Mouse (Mus musculus): ENCODE data around the gene Itsn2. TPM values are rescaled to one million over a fixed set of nuclear protein-coding genes. Genes with fewer than 3 reads are reported as not detected.
"Not testable (repeated sequence)": the region's sequence is repeated elsewhere in the genome, so short reads cannot be mapped to it uniquely, and the experiment has no call there.

Itsn2 gene
- 19.9 and 20.5 TPM in 2 replicates for polyA plus RNA-seq (2015; fragmentation: Nextera tagmentation; extraction: Ambion mirVana)

- peak; percentile 91 for ATAC-seq (ENCODE audit: insufficient read depth)
- no peaks in the 10 kb centered on the region for H3K36me3 ChIP-seq (replicated peaks)
- WGBS (ENCODE audit: insufficient replicate concordance) = under 1% methylated on average over 49 of the region's 49 CpGs
- peak within 1 kb of the TSS; percentile 97 for H3K4me2 ChIP-seq
- H3K27ac ChIP-seq (replicated peaks) = peak within 1 kb of the TSS; percentile 88
- H3K9me3 ChIP-seq (replicated peaks) = no peaks in the 10 kb centered on the region
- peak within 1 kb of the TSS; percentile 97 for H3K4me3 ChIP-seq (replicated peaks)
- no peaks in the 10 kb centered on the region for H3K27me3 ChIP-seq
- peaks cover 27% of the 10 kb centered on the region for H3K4me1 ChIP-seq (replicated peaks)
- H3K9ac ChIP-seq = peak within 1 kb of the TSS; percentile 95
Measured at GRCm38 (mm10) chr12:4592541-4593165, at the start of gene Itsn2, which contains the start of gene Gm3625. TSS of gene Itsn2 (plus strand) at chr12:4592638. TSS of gene Gm3625 (minus strand) at chr12:4592927.

- no peak overlapping the region for H3K9ac ChIP-seq
- WGBS (ENCODE audit: insufficient replicate concordance) = 75% methylated on average over 5 of the region's 5 CpGs
- no peak overlapping the region for H3K4me3 ChIP-seq (replicated peaks)
- no peak overlapping the region for H3K4me2 ChIP-seq
- no peaks in the 10 kb centered on the region for H3K36me3 ChIP-seq (replicated peaks)
- peaks cover 2% of the 10 kb centered on the region; the same call in 1 of the 2 replicates for H3K27me3 ChIP-seq
- 0 out of 2 replicates have a peak overlapping the region, but pooled peaks have one; percentile 24 for H3K27ac ChIP-seq (replicated peaks)
- no peak for ATAC-seq (ENCODE audit: insufficient read depth)
- 0 out of 2 replicates have a peak, but pooled peaks cover 3% of the 10 kb centered on the region for H3K4me1 ChIP-seq (replicated peaks)
- H3K9me3 ChIP-seq (replicated peaks) = no peaks in the 10 kb centered on the region
Measured at GRCm38 (mm10) chr12:4544400-4544919, 48.0 kb upstream of the Itsn2 start.

GRCm38 (mm10) chr12:4545425-4545824 is 47.0 kb upstream of the Itsn2 start:
- Histone ChIP-seq H3K4me2 (no peak overlapping the region), H3K27me3 (no peaks in the 10 kb centered on the region), H3K27ac (replicated peaks) (no peak overlapping the region), H3K4me1 (replicated peaks) (0 out of 2 replicates have a peak, but pooled peaks cover 3% of the 10 kb centered on the region), H3K36me3 (replicated peaks) (no peaks in the 10 kb centered on the region), H3K4me3 (replicated peaks) (no peak overlapping the region), H3K9me3 (replicated peaks) (no peaks in the 10 kb centered on the region), H3K9ac (no peak overlapping the region)
- no peak for ATAC-seq (ENCODE audit: insufficient read depth)

GRCm38 (mm10) chr12:4546491-4546890 is 45.9 kb upstream of the Itsn2 start:
- ATAC-seq (ENCODE audit: insufficient read depth) = no peak
- 50% methylated on average over 5 of the region's 5 CpGs for WGBS (ENCODE audit: insufficient replicate concordance)

GRCm38 (mm10) chr12:4547557-4547956 is 44.9 kb upstream of the Itsn2 start:
- Histone ChIP-seq H3K4me2 (no peak overlapping the region), H3K27me3 (no peaks in the 10 kb centered on the region), H3K9ac (no peak overlapping the region), H3K4me3 (replicated peaks) (no peak overlapping the region), H3K4me1 (replicated peaks) (0 out of 2 replicates have a peak, but pooled peaks cover 3% of the 10 kb centered on the region), H3K27ac (replicated peaks) (no peak overlapping the region), H3K9me3 (replicated peaks) (no peaks in the 10 kb centered on the region), H3K36me3 (replicated peaks) (no peaks in the 10 kb centered on the region)
- WGBS (ENCODE audit: insufficient replicate concordance) = 56% methylated on average over 14 of the region's 14 CpGs
- no peak for ATAC-seq (ENCODE audit: insufficient read depth)

More at GRCm38 (mm10) chr12:4546491-4546890, 45.9 kb upstream of the Itsn2 start:
- no peaks in the 10 kb centered on the region for H3K9me3 ChIP-seq (replicated peaks)
- no peak overlapping the region for H3K27ac ChIP-seq (replicated peaks)
- H3K27me3 ChIP-seq = no peaks in the 10 kb centered on the region
- no peaks in the 10 kb centered on the region for H3K36me3 ChIP-seq (replicated peaks)
- 0 out of 2 replicates have a peak, but pooled peaks cover 3% of the 10 kb centered on the region for H3K4me1 ChIP-seq (replicated peaks)
- H3K4me3 ChIP-seq (replicated peaks) = no peak overlapping the region
- no peak overlapping the region for H3K4me2 ChIP-seq
- H3K9ac ChIP-seq = no peak overlapping the region

- no peaks in the 10 kb centered on the region for H3K27me3 ChIP-seq
- no peak overlapping the region for H3K4me3 ChIP-seq (replicated peaks)
- no peaks in the 10 kb centered on the region for H3K36me3 ChIP-seq (replicated peaks)
- 0 out of 2 replicates have a peak, but pooled peaks cover 3% of the 10 kb centered on the region for H3K4me1 ChIP-seq (replicated peaks)
- H3K9me3 ChIP-seq (replicated peaks) = no peaks in the 10 kb centered on the region
- no peak overlapping the region for H3K27ac ChIP-seq (replicated peaks)
- H3K4me2 ChIP-seq = peak overlapping the region; percentile 34; the same call in 1 of the 2 replicates
- no peak overlapping the region for H3K9ac ChIP-seq
- no peak for ATAC-seq (ENCODE audit: insufficient read depth)
- whole genome bisulfite sequencing (ENCODE audit: insufficient replicate concordance) = 21% methylated on average over 18 of the region's 18 CpGs
Measured at GRCm38 (mm10) chr12:4548053-4549013, 44.1 kb upstream of the Itsn2 start.

- not testable (repeated sequence) for H3K27ac ChIP-seq (replicated peaks); H3K9me3 ChIP-seq (replicated peaks); H3K4me2 ChIP-seq; H3K36me3 ChIP-seq (replicated peaks); H3K9ac ChIP-seq; H3K4me3 ChIP-seq (replicated peaks); H3K4me1 ChIP-seq (replicated peaks); H3K27me3 ChIP-seq; ATAC-seq (ENCODE audit: insufficient read depth)
- WGBS (ENCODE audit: insufficient replicate concordance) = 73% methylated on average over 3 of the region's 3 CpGs
Measured at GRCm38 (mm10) chr12:4553704-4554103, 38.7 kb upstream of the Itsn2 start.

GRCm38 (mm10) chr12:4555451-4555850 is 37.0 kb upstream of the Itsn2 start:
- H3K9me3 ChIP-seq (replicated peaks) = no peaks in the 10 kb centered on the region
- H3K4me2 ChIP-seq = no peak overlapping the region
- no peaks in the 10 kb centered on the region for H3K4me1 ChIP-seq (replicated peaks)
- no peaks in the 10 kb centered on the region for H3K36me3 ChIP-seq (replicated peaks)
- no peak overlapping the region for H3K4me3 ChIP-seq (replicated peaks)
- WGBS (ENCODE audit: insufficient replicate concordance) = 45% methylated on average over 4 of the region's 6 CpGs
- H3K9ac ChIP-seq = no peak overlapping the region
- no peaks in the 10 kb centered on the region for H3K27me3 ChIP-seq
- no peak for ATAC-seq (ENCODE audit: insufficient read depth)
- H3K27ac ChIP-seq (replicated peaks) = no peak overlapping the region

GRCm38 (mm10) chr12:4556891-4557290 is 35.5 kb upstream of the Itsn2 start:
- Histone ChIP-seq H3K36me3 (replicated peaks) (no peaks in the 10 kb centered on the region), H3K9me3 (replicated peaks) (no peaks in the 10 kb centered on the region), H3K4me3 (replicated peaks) (no peak overlapping the region), H3K27ac (replicated peaks) (no peak overlapping the region), H3K9ac (no peak overlapping the region), H3K27me3 (no peaks in the 10 kb centered on the region), H3K4me1 (replicated peaks) (no peaks in the 10 kb centered on the region), H3K4me2 (no peak overlapping the region)
- 67% methylated on average over 9 of the region's 9 CpGs for WGBS (ENCODE audit: insufficient replicate concordance)
- ATAC-seq (ENCODE audit: insufficient read depth) = no peak

- Histone ChIP-seq H3K27me3 (no peaks in the 10 kb centered on the region), H3K9me3 (replicated peaks) (no peaks in the 10 kb centered on the region), H3K27ac (replicated peaks) (no peak overlapping the region), H3K4me2 (no peak overlapping the region), H3K9ac (no peak overlapping the region), H3K4me1 (replicated peaks) (no peaks in the 10 kb centered on the region), H3K4me3 (replicated peaks) (no peak overlapping the region), H3K36me3 (replicated peaks) (no peaks in the 10 kb centered on the region)
- 57% methylated on average over 3 of the region's 3 CpGs for WGBS (ENCODE audit: insufficient replicate concordance)
- ATAC-seq (ENCODE audit: insufficient read depth) = no peak
Measured at GRCm38 (mm10) chr12:4557436-4557835, 35.0 kb upstream of the Itsn2 start.

GRCm38 (mm10) chr12:4558013-4558412 is 34.4 kb upstream of the Itsn2 start:
- Histone ChIP-seq H3K4me2 (no peak overlapping the region), H3K27me3 (no peaks in the 10 kb centered on the region), H3K9me3 (replicated peaks) (no peaks in the 10 kb centered on the region), H3K4me3 (replicated peaks) (no peak overlapping the region), H3K9ac (no peak overlapping the region), H3K4me1 (replicated peaks) (no peaks in the 10 kb centered on the region), H3K36me3 (replicated peaks) (no peaks in the 10 kb centered on the region), H3K27ac (replicated peaks) (no peak overlapping the region)
- ATAC-seq (ENCODE audit: insufficient read depth) = no peak
- 66% methylated on average over 3 of the region's 3 CpGs for WGBS (ENCODE audit: insufficient replicate concordance)
